Mouse (Mus musculus) NIH3T3 (cell line): ENCODE results near the gene Senp1.

Source experiments
- DNase-seq: peaks from one replicate; pipeline ENCODE4 v3.0.0-alpha.2; 2012; ENCODE audit warnings: low read depth

Senp1 gene

DNA sequence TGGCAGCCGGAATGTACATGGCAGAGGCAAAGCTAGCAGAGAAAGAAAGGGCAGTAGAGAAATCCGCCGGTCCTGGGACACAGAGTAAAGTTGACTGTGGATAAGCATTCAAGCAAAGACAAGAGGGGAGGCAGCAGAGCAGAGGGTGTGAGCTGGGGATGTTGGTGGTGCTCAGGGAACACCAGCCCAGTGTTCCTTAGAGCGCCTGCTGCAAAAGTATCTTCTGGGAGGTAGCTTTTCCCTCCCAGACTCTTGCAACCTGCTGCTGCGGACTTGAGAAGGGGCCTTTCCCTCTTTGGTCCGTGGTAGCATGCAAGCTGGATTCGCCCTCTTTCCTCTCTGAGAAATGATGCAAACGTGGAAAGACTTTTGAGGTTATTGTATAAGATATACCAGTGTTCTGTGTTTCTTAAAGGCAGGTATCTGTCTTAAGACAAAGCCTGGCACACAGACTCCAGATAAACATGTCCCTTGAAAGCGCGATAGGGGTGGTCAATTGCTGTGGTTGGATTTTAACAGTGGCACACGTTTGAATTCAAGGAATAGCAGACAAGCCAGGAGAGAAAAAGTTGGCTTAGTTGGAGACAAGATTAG is 14.3 kb upstream of the Senp1 start:
- DNase-seq, result no peak

DNA sequence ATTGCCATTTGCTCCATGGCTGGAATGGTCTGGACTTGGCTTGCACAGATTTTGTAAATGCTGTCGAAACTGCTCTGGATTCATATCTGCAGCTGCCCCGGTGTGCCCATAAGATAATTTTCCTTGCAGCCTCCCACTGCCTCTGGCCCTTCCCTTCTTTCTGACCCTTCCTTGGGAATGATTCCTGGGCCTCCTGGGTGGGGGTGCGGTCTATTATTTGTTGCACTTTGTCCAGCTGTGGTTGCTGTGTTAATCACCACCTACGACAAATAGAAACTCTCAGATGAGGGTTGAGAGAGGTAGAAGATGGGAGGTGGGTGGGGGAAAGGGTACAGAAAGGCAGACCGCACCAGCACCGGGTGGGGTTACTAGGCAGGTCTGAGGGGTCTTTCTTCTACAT is 13.7 kb upstream of the Senp1 start:
- DNase-seq, result no peak

DNA sequence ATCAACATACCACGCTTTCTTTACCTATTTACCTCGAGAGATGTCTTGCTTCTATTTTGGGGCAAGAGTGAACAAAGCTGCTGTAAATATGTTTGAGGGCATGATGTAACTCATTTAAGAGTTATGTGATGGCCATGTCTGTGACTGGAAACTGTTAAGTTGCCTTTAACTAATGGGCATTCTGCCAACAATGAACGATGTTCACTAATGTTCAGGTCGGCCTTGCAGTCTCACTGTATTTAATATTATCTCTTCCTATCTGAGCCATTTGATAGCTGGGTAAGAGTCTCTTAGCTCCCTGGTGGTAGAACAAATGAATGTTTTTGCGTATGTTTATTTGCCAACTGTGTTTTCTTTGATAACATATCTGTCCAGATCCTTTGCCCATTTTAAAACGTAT is 13.0 kb upstream of the Senp1 start:
- DNase-seq, result no peak

DNA sequence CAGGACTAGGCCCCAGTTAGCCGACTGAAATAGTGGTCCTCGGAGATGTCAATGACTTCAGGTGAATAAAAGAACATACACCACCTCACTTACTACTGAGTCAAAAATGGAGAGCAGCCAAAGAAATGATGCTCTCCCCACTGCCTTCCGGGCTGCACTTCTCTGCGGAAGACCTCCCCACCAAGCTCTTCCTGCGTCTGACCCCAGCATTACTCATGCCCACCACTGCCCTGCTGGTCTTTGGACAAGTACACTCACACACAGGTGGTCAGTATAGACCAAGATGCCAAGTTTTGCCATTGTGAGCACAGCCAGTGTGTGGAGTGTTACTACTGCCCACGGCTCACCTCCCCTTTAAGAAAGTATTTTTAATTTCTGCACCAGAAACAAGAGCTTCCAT is 8.9 kb upstream of the Senp1 start:
- DNase-seq, result no peak

DNA sequence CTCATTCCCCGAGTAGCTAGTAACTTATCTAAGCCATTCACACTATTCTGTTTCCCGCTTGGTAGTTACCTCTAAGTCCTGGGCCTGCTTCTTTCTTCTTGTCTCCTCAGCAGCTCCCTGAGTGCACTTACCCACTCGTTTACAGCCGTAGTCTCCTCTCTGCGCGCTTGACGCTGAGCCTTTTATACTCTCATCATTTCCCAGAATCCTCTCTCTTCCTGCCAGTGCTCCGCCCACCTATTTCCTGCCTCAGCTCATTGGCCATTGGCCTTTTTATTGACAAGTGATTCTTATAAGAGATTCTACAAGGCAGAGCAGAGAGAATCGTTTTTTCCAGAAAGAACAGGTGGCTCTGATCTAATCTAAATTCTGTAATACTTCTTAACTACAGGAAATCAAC is 5.0 kb upstream of the Senp1 start:
- DNase-seq, result peak; percentile 19

DNA sequence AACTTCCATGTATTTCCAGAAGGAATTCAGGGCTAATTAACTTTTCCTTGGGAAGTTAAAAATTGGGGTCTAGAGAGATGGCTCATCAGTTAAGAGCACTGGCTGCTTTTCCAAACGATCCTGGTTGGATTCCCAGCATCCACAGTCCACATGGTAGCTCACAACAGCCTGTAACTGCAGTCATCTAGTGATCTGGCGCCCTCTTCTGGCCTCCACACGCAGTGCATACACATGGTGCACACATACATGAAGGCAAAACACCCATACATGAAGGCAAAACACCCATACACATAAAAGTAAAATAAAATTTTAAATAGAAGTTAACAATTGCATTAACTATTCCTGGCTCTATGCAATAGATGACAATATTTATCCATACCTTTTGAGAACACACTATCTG is 3.4 kb upstream of the Senp1 start:
- peak; percentile 39 for DNase-seq

DNA sequence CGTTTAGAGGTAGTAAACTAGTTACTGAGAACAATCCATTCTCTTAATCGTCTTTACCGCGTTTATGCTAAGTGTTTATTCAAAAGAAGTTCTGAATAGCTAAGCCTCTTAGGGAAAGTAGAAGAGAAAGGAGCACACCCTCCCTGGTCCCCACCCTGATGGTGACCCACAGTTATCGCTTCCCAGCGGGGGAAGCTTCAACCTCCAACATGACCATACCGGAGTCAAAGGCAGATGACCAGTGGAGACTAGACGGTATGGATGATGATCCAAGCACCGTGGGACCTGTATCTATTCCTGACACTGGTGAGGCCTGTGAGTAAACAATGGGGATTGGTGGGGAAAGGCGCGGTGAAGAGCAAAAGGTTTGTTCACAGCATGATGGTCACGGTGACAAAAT is 1.4 kb upstream of the Senp1 start:
- no peak for DNase-seq

DNA sequence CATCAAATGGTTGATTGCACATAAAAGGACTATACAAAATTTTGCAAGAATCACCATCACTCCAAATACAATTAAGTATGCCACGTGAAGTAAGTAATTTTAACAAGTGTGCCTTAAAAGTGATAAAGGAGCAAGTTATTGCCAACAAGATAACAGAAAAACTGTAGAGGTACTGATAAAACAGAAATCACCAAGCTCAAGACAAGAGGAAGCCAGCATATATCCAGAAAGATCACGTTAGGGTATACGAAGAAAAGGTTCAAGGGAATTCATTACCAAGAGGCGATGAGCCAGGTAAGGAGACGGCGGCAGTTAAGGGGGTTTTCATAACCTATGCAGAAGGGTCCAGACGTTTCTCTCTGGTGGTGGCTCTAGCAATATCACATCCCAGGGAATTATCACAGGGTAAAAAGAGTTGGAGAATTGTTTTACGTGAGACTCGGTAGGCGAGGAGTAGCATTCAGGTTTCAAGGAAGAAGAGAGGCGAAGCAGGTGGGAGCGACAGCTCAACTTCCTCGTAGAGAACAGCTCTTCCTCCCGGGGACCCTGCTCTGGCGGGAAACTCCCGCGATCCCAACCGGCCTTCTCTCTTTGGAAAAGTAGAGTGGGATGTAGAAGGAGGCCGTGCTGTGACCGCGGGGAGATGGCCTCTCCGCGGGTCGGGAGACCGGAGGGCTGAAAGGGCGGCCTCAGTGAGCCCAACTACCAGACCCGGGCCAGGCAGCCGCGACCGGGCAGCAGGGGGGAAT is 998 bp downstream of the Senp1 start, which contains the start of gene Pfkm:
TSS of gene Pfkm (plus strand) at position 218 of the 749 bp plus-strand sequence.
- DNase-seq, result no peak

DNA sequence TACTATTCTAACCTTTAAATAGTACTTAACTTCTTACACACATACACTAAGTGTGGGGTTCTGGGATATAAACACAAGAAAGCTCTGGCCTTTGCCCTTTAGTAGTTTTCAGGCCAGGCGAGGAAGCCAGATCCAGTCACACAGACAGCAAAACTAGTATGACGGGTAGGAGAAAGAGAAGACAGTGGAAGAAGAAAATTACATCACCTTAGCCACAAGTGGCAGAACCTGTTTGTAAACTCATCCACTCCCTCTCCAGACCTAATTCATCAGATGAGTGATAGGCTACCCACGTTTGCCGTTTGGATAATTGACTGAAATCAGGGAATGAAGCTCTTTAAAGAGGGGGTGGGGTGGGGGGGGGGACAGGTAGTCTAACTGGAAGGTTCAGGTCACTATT is 1.7 kb downstream of the Senp1 start:
- DNase-seq, result no peak

DNA sequence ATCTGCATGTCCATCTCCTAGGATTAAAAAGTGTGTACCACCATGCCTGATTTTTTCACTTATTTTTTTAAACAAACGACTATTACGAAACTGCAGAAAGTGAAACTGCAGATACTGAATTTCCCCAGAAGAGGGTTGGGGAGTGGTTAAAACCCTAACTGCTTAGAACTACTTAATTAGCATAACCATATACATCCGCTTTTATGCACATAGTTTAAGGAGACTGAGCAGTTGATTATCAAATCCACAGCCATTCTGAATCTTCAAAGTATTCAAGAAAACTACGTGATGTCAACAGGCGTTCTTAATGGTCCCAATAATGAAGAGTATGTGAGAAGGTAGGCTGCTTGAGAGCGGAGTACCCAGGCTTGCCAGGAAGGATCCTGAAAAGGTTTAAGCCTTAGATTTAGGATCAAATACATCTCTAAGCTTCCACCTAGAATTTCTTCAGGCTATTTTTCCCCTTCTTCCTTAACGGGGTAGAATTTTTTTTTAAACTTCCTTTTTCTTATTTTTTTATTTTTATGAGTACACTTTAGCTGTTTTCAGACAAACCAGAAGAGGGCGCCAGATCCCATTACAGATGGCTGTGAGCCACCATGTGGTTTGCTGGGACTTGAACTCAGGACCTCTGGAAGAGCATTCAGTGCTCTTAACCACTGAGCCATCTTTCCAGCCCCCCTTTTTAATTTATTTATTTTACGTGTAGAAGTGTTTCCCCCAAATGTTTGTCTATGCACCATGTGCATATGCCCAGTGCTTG is 3.9 kb downstream of the Senp1 start:
- DNase-seq, result peak; percentile 74

DNA sequence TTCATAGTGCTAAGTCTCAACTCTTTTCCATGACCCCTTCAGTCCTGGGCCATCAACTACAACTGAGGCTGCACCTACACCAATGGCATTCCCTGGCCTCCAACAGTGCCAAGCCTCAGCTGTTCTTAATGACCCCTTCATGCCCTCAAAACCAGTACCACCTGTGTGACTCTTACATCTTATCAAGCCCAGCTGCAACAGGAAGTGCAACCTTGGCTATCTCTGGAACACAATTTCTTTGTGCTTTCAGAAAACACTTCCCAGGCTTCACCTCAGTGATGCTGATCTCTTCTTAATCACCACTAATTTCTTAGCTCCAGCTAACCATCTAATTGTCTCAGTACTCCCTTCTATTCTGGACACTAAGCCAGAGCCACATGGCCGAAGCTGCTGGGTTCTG is 4.7 kb downstream of the Senp1 start:
- no peak for DNase-seq

DNA sequence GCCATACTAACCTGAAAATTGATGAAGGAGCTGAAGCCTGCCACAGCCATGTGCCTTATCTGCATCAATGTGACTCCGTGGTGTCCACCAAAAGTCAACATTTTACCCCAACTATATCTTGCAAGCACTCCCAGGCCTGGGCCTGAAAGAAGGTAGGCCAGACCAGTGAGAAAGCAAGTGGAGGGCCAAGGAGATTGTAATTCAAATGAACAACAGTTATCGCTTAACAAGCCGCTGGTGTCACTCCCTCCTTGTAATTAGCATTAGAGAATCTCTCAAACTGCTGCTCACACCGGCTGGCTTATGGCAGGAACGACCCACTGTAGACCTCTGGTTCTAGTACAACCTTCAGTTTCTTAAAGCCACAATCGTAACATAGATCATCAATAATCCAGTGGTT is 16.6 kb downstream of the Senp1 start:
- DNase-seq, result no peak

DNA sequence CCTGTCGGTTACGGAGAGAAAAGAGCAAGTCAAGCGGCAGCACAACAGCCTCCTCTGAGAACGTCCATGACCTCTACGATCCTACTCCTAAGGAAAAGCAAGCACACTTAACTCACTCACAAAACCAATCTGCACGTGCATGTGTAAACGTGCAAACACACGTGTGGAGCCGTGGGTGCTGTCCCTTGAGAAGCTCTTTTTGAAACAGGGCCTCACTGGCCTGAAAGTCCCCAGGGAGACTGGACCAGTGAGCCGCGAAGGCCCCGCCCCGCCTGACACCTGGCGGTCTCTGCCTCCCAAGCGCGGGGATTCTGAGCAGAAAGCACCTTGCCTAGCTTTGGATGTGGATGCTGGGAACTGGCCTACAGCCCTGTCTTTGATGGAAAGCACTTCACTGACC is 18.5 kb downstream of the Senp1 start:
- no peak for DNase-seq

DNA sequence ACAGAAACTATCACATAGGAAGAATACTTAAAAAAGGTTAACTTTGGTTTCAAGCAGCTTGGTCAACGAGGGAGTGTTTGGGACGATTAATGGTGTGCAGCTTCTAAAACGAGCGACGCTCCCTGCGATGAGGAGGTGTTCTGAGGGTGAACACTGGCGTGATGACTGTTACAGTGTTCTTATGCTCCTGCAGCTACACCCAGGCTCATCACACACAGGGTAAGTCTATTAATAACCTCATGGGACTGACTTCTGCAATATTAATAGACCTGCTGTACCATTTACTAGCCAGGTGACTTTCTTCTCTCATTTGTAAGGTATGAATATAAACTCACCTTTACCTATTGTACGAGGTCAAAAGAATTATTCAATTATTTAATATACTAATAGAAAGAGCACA is 19.0 kb downstream of the Senp1 start:
- DNase-seq, result no peak

DNA sequence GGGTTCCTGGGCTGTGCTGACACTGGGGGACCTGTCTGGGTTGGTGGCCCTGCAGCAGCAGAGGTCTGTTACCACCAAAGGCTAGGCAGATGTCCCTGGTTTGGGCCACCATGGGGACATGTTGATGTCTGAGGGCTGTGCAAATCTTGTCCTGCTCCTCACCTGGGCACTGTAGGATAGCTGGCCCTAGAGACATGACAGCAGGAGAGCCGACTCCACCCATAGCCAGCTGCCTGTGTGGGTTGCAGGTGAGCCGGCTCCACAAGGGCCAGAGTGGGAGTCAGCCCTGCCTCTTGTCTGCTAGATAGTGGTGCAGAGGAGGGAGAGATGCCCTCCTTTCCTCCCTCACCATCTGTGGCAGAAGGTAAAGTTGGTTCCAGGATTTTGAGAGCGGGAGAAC is 23.2 kb downstream of the Senp1 start:
- DNase-seq, result no peak

DNA sequence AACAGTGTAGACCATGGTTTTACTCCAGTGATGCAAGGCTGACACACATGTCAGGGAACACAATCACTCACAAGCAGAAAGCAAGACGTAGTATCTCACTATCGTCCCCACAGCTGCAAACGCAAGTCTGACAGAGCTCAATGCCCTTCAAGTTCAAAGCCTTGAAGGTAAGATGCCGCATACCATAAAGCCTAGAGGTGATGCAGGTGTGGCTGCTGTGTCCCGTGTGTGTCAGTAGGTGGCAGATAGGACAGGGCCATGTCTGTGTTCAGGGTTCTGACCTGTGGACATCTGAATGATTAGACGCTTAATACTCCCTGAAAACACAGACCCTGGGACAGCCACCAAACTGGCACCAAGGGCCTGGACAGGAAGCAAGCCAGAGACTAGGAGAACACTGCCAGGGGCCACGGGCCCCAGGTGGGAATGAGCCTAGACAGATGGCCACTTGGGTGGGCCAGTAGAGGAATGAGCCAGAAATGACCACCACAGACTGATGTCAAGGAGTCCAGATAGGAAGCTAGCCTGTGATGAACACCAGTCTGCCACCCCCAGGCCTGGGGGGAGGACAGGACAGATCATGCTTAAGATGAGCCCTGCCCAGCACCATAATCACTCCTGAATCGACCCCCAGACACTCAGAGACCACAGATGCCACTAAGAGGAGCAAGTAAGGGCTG is 23.8 kb downstream of the Senp1 start:
- no peak for DNase-seq

DNA sequence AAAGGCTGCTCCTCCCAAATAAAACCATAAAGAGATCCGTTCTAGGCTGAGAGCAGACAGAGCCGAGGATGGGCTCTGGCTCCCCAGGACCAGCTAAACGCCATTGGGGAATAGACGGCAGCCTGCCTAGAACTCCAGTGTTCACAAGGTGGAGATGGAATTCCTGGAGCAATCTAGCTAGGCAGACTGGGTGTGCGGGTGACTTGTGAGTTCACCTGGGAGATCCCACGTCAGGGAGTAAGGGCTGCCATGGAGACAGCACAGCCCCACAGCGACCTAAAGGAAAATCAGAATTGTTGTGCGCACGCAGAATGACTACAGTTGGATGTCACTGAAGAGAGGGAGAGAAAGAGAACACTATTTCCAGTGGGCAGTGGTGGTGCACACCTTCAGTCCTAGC is 25.0 kb downstream of the Senp1 start:
- no peak for DNase-seq

DNA sequence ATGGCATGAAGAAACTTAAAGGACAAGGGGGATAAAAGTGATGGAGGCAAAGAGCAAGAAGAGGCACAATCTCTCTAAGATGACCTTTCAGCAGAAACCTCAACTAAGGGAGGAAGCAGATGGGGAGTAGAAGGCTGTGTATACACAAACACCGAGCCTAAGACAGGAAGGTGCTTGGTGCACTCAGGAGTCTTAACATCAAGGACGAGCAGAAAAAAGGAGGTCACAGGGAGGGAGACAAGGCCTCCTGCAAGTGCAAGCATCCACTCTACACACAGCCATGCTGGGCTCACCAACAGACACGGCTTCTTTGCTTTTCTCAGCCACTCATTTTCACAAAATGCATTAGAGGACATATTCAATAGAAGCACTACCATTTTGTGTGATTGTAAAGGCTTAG is 26.1 kb downstream of the Senp1 start:
- DNase-seq, result no peak

DNA sequence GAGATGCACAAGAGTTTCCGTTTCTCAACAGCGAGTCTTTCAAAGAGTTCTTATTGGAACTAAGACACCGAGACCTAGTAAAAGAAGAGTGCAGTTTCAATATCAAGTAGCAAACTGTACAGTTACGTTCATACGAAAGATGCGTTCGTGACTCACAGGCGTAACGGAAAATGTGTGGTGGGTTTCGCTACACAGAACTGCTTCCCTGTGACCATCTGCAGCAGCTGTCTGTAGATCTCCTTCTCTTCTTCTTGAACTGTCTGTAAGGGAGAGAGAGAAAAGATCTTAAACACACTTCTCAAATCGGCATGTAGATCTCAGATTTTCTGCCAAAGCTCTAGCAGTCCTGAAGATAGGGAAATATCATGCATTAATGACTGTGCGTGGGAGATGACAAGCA is 26.9 kb downstream of the Senp1 start:
- no peak for DNase-seq

DNA sequence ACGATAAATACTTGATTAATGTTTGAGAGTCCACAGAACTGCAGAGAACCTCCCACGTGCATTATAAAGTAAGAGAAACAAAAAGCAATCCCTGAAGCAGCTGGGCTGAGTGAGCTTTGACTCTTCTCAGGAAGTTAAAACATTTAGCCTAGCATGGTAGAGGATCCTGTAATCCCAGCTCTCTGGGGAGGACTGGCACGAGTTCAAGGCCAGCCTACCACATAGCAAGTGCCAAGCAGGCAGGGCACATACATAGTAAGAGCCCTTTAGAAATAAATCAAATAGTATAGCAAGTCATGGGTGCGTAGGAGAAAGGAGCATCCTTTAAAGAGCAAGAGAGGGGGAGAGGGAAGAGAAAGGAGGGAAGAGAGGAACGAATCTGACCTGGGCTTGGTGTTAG is 27.7 kb downstream of the Senp1 start:
- peak; percentile 32 for DNase-seq

DNA sequence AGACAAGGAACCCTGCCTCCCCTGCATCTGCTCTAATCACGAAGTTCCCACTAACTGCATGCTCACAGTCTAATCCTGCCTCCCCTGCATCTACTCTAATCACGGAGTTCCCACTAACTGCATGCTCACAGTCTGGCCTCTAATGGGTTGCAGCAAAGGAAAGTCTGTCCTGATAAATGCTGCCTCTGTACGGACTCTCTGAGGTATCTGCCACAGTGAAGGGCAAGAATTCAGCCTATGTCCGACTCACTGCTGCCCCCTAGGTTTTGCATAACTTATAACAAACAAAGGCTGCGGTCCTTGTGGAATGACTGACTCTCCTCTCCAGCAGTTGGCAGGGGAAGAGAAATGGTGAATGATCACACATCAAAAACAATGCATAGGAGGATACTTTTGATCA is 38.3 kb downstream of the Senp1 start:
- peak; percentile 70 for DNase-seq

DNA sequence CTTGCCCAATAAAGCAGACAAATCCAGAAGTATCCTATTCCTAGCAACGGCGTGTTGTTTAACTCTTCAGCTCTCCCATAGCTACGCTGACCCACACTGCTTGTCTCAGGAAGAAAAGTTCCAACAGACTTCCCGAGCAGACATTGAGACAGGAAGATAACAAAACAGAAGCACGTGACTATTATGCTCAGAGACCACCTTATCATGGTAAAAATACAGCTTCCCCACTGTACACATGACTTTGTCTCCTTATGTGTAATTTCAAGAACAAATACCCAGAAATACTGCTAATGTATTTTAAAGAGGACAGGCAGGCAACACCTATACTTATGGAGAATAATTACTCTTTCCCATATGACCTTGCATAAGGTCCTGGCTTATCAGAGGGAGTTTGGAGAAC is 41.9 kb downstream of the Senp1 start:
- no peak for DNase-seq
